Mouse (Mus musculus): ENCODE data around the gene Cacna1g.

DNA sequence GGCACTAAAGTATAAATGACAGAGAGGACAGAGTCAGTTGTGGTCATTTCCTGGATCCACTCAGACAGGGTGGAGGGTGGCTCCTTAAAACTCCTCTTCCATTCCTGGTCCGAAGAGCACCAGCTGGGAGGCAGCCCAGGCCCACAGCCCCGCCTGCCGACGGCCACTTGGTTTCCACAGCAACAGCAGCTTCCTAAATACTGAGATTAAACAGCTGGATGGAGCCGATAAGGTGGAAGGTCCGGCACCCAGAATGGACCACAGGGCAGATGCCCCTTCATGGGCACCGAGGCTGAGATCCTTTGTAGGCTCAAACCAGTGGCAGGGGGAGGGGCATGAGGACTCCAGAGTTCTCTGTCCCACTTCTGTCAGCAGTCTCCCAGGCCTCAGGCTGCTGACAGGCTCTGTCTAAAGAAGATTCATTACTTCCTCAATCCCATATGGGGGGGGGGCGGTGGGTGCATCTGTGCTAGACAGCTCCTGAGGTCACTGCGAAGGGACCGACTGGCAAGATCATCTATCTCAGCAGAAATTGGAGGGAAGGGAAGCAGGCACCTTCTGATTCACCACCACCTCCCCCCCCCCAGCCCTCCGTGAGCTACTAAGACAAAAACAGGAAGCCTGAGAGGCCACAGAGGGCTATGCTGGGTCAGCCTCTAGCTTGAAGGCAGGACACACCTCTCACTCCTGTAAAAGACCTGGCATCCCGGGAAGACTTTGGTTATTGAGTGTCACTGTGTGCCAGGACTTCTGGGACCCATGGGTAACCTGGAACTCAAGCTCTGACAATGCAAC lies 87.8 kb downstream of the Cacna1g start:
- no peak for TF ChIP-seq ETS1 (conservative IDR thresholded peaks at IDR 0.05; ENCODE audit: low read depth, low read length)
- TF ChIP-seq CTCF (conservative IDR thresholded peaks at IDR 0.05 in 1 of 2, IDR thresholded peaks at IDR 0.05 in 1 of 2; ENCODE audit: low read depth in 2 of 2, low read length in 2 of 2): no peak
- no peak for TF ChIP-seq UBTF (IDR thresholded peaks at IDR 0.05; ENCODE audit: low read depth, low read length)
- no peak for TF ChIP-seq EP300 (IDR thresholded peaks at IDR 0.05; ENCODE audit: low read length)
- peak; percentile 38 for TF ChIP-seq POLR2A (IDR thresholded peaks at IDR 0.05; ENCODE audit: low read depth, low read length)
- no peak for TF ChIP-seq HCFC1 (IDR thresholded peaks at IDR 0.05; ENCODE audit: low read depth, low read length)
